Mouse (Mus musculus): ENCODE measurements around the gene Gm6169. TPM values are rescaled to one million over a fixed set of nuclear protein-coding genes. Genes with fewer than 3 reads are reported as not detected.
"Not testable (repeated sequence)": the region's sequence is repeated elsewhere in the genome, so short reads cannot be mapped to it uniquely, and the experiment has no call there.

Gm6169 gene
- polyA plus RNA-seq, 1 experiment = 0.31 TPM

GRCm38 (mm10) chr13:97067691-97068090 is 31.3 kb downstream of the Gm6169 start:
- Histone ChIP-seq H3K27me3 (ENCODE audit: control insufficient read depth, insufficient read depth, low read length) (peaks cover 6% of the 10 kb centered on the region; the same call in 1 of the 2 replicates), H3K4me3 (replicated peaks; ENCODE audit: insufficient read depth, low read depth, low read length) (no peak overlapping the region), H3K4me1 (ENCODE audit: control insufficient read depth, insufficient read depth, low read length) (no peaks in the 10 kb centered on the region; the same call in 1 of the 2 replicates), H3K27ac (ENCODE audit: insufficient read depth, low read length) (no peak overlapping the region)
- WGBS = 26% methylated on average over 6 of the region's 6 CpGs
- TF ChIP-seq CTCF (IDR thresholded peaks at IDR 0.05; ENCODE audit: borderline replicate concordance, insufficient read depth, low read depth, low read length) (no peak), POLR2A (IDR thresholded peaks at IDR 0.05; ENCODE audit: borderline replicate concordance, insufficient read depth, low read length) (no peak)
- no peak for DNase-seq

DNA sequence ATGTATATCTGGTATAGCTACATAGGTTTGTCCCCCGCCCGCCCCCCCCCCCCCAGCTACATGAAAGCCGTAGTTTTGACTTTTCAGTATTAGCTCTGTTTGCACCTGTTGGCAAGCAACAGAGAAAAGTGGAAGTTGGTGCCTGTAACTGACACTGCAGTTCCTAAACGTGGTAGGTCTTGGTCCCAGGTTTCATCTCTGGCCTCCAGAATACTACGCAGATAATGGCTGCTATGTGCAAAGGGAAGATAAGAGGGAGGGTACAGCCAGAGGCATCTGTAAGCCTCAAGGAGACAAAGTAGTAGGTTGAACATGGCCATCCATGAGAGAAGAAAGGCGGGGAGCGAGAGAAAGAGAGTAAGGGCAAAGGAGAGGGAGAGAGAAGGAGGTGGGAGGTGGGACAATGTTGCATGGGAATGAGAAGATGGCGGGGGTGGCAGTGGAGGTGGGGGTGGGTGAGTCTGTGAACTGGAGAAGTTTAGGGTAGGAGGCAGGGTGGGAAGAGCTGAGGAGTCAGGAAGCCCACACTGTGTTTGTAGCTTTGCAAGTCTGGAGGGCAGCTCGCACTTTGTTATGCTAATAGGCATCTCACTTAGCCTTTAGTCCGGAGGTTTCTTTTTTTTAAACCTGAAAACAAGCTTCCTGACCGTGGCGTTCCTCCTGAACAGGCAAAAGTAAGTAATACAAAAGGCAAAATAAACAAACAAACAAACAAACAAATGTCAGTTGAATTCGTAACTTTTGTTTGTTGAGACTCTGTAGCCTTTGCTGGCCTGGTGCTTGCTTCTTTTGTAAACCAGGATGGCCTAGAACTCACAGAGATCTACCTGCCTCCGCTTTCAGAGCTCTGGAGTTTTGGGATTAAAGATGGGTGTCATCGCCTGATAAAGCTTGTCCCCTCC is 32.1 kb downstream of the Gm6169 start, which contains the start of gene Fam169a:
Fam169a (plus strand) TSS at position 638 of the 902 bp plus-strand sequence.
- H3K27ac ChIP-seq (ENCODE audit: insufficient read depth, low read length) = no peak within 1 kb of the TSS
- H3K4me3 ChIP-seq (replicated peaks; ENCODE audit: insufficient read depth, low read depth, low read length) = no peak within 1 kb of the TSS
- WGBS = 59% methylated on average over 15 of the region's 15 CpGs
- H3K27me3 ChIP-seq (ENCODE audit: control insufficient read depth, insufficient read depth, low read length) = peaks cover 6% of the 10 kb centered on the region; the same call in 1 of the 2 replicates
- TF ChIP-seq POLR2A (IDR thresholded peaks at IDR 0.05; ENCODE audit: borderline replicate concordance, insufficient read depth, low read length) = no peak
- no peak for TF ChIP-seq CTCF (IDR thresholded peaks at IDR 0.05; ENCODE audit: borderline replicate concordance, insufficient read depth, low read depth, low read length)
- DNase-seq = no peak
- H3K4me1 ChIP-seq (ENCODE audit: control insufficient read depth, insufficient read depth, low read length) = no peaks in the 10 kb centered on the region; the same call in none of the 2 replicates

DNA sequence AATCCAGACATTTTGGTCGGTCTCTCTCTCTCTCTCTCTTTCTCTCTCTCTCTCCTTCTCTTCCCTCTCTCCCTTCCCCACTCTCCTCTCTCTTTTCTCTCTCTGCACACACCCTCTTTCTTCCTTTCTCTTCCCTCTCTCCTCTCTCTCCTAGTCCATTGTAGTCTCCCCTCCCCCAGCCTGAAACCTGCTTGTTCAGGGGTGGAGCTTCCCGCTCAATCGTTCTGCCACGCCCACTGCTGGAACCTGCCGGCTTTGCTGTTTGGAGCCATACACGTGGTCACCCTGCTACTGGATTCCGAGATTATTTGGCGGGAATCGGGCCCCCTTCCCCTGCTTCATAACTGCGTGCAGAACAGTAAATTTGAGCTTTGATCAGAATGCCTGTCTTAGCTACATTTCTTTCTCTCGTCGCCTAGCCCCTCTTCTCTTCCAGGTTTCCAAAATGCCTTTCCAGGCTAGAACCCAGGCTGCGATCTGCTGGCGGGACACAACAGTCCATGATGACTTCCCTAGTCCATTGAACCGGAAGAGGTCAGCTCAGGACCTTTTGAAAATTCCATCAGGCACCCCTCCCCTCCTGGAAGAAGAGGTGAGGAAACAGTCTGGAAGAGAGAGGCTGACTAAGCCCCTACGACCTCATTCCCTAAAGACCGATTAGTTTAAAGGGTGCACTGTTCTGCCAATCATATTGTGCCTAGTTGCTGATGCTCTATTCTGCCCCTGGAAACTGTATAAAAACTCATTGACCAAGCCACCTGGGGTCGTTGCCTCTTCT is 34.0 kb downstream of the Gm6169 start:
- not testable (repeated sequence) for H3K4me1 ChIP-seq (ENCODE audit: control insufficient read depth, insufficient read depth, low read length); DNase-seq; H3K4me3 ChIP-seq (replicated peaks; ENCODE audit: insufficient read depth, low read depth, low read length); H3K27me3 ChIP-seq (ENCODE audit: control insufficient read depth, insufficient read depth, low read length); H3K27ac ChIP-seq (ENCODE audit: insufficient read depth, low read length)
- 45% methylated on average over 18 of the region's 18 CpGs for WGBS

GRCm38 (mm10) chr13:97064413-97064812 is 34.6 kb downstream of the Gm6169 start:
- no peak for DNase-seq
- Histone ChIP-seq H3K27me3 (ENCODE audit: control insufficient read depth, insufficient read depth, low read length) (peaks cover 5% of the 10 kb centered on the region; the same call in 1 of the 2 replicates), H3K27ac (ENCODE audit: insufficient read depth, low read length) (no peak overlapping the region), H3K4me3 (replicated peaks; ENCODE audit: insufficient read depth, low read depth, low read length) (no peak overlapping the region), H3K4me1 (ENCODE audit: control insufficient read depth, insufficient read depth, low read length) (no peaks in the 10 kb centered on the region; the same call in 1 of the 2 replicates)
- TF ChIP-seq CTCF (IDR thresholded peaks at IDR 0.05; ENCODE audit: borderline replicate concordance, insufficient read depth, low read depth, low read length) (no peak), POLR2A (IDR thresholded peaks at IDR 0.05; ENCODE audit: borderline replicate concordance, insufficient read depth, low read length) (no peak)
- WGBS = 43% methylated on average over 3 of the region's 3 CpGs

DNA sequence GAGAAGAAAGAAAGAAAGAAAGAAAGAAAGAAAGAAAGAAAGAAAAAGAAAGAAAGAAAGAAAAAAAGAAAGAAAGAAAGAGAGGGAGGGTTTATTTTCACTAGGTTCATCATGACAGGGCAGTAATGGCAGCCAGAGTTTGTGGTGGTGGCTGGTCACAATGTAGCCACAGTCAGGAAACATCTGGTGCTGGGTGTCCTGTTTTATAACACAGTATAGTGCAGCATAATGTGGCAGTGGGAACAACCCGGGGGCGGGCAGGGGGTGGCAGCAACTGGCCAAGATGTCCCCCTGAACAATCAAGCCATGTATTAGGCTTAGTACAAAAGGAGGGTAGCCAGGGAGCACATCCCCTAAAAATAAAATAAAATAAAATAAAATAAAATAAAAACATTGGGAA is 35.6 kb downstream of the Gm6169 start:
- WGBS = 81% methylated on average over 2 of the region's 2 CpGs

GRCm38 (mm10) chr13:97062151-97062550 is 36.9 kb downstream of the Gm6169 start:
- TF ChIP-seq CTCF (IDR thresholded peaks at IDR 0.05; ENCODE audit: borderline replicate concordance, insufficient read depth, low read depth, low read length) (no peak), POLR2A (IDR thresholded peaks at IDR 0.05; ENCODE audit: borderline replicate concordance, insufficient read depth, low read length) (no peak)
- Histone ChIP-seq H3K4me3 (replicated peaks; ENCODE audit: insufficient read depth, low read depth, low read length) (no peak overlapping the region), H3K4me1 (ENCODE audit: control insufficient read depth, insufficient read depth, low read length) (no peaks in the 10 kb centered on the region; the same call in 1 of the 2 replicates), H3K27ac (ENCODE audit: insufficient read depth, low read length) (no peak overlapping the region), H3K27me3 (ENCODE audit: control insufficient read depth, insufficient read depth, low read length) (peaks cover 5% of the 10 kb centered on the region; the same call in 1 of the 2 replicates)
- DNase-seq = peak; percentile 38 to 75
- WGBS = 33% methylated on average over 3 of the region's 3 CpGs

More for the DNA sequence above, 35.6 kb downstream of the Gm6169 start:
- Histone ChIP-seq H3K4me3 (replicated peaks; ENCODE audit: insufficient read depth, low read depth, low read length) (no peak overlapping the region), H3K27me3 (ENCODE audit: control insufficient read depth, insufficient read depth, low read length) (peaks cover 5% of the 10 kb centered on the region; the same call in 1 of the 2 replicates), H3K4me1 (ENCODE audit: control insufficient read depth, insufficient read depth, low read length) (no peaks in the 10 kb centered on the region; the same call in 1 of the 2 replicates), H3K27ac (ENCODE audit: insufficient read depth, low read length) (no peak overlapping the region)
- no peak for DNase-seq
- no peak for TF ChIP-seq CTCF (IDR thresholded peaks at IDR 0.05; ENCODE audit: borderline replicate concordance, insufficient read depth, low read depth, low read length)
- TF ChIP-seq POLR2A (IDR thresholded peaks at IDR 0.05; ENCODE audit: borderline replicate concordance, insufficient read depth, low read length) = no peak

- Histone ChIP-seq H3K4me3 (replicated peaks; ENCODE audit: insufficient read depth, low read depth, low read length) (no peak overlapping the region), H3K27me3 (ENCODE audit: control insufficient read depth, insufficient read depth, low read length) (peaks cover 1% of the 10 kb centered on the region; the same call in 1 of the 2 replicates), H3K27ac (ENCODE audit: insufficient read depth, low read length) (no peak overlapping the region), H3K4me1 (ENCODE audit: control insufficient read depth, insufficient read depth, low read length) (no peaks in the 10 kb centered on the region; the same call in 1 of the 2 replicates)
- DNase-seq = no peak
- TF ChIP-seq CTCF (IDR thresholded peaks at IDR 0.05; ENCODE audit: borderline replicate concordance, insufficient read depth, low read depth, low read length) = no peak
- TF ChIP-seq POLR2A (IDR thresholded peaks at IDR 0.05; ENCODE audit: borderline replicate concordance, insufficient read depth, low read length) = no peak
- WGBS = 33% methylated on average over 5 of the region's 8 CpGs
Observed at GRCm38 (mm10) chr13:97060331-97060730, 38.7 kb downstream of the Gm6169 start.
